Mouse (Mus musculus) natural killer cell, adult 2 months (primary cell): ENCODE data around the gene Slc36a4.

Experiments used
- DNase-seq, 2 experiments: peaks; one replicate each; pipeline ENCODE4 v3.0.0; 2022; ENCODE audit warnings: low spot score in 2 of 2

The Slc36a4 gene

GRCm38 (mm10) chr9:15722506-15722905 is 13.0 kb downstream of the Slc36a4 start:
- DNase-seq, result no peak

GRCm38 (mm10) chr9:15727168-15727567 is 17.6 kb downstream of the Slc36a4 start:
- no peak for DNase-seq

DNA sequence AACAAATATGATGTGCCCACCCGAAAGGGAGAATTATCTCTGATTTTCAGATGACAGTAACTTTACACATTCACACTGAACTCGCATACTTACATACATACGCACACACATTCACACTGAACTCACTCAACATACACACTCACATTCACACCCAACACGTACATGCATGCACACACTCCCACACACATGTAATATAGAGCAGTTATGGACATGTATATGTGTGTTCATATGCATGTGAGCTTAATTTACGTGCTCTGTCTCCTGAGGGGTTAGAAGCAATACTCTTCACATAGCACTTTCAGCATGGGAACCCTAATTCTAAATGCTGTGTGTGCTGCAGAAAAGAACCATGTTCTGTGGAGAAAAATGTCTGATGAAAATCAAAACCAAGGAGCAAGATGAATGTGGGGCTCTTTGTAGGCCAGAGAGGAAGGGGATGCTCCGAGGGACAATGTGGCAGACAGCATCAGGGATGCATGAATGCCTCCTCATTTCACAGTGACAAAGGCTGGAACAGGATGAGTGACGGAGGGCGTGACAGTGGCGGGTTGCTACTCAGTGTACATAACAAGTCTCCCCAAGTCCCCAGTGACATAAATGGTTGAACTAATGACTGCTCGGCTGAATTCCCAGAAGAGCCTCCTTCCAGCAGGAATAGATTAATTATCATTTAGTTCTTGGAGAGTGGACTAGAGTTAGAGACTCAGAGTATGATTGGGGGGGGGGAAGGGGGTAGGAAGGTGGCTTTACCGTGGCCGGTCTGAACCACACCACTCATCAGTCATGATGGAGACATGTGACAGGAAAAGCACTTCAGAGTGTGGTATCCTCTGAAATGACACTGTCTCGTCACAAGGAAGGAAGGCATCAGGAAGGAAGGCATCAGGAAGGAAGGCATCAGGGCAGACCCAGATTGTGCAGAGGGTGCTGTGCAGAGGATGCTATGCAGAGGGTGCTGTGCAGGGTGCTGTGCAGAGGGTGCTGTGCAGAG is 22.5 kb downstream of the Slc36a4 start:
- no peak for DNase-seq

DNA sequence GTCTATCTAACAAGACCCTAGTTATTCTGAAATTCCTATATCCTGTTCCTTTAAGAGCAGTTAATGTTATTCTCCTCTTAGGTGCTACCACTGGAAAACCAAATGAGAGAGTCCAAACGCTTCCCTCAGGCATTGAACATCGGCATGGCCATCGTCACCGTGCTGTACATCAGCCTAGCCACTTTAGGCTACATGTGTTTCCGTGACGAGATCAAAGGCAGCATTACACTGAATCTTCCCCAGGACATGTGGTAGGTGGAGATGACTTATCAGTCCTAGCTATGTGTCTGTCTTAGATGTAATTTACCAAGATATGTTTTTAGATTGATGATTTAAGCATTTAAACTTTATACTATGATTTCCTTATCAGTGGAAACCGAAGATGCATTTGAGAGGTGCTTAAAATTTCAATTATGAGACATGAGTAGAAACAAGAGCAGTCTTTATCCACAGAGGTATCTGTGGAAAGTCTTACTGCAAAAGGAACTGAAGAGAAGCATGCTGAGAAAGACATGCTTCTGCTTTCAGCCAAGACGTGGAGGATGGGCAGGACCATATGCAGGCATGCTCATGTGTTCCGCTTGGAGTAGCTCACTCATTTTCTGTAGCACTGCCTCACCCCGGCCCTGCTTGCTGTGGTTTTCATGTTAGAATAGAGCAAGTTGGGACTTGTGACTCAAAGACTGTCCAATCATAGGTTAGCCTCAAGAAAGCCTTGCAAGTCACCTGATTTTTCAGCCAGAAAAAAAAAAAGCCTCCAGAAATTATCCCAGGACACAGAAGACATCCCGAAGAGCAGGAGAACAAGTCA is 24.7 kb downstream of the Slc36a4 start:
- DNase-seq, result no peak

DNA sequence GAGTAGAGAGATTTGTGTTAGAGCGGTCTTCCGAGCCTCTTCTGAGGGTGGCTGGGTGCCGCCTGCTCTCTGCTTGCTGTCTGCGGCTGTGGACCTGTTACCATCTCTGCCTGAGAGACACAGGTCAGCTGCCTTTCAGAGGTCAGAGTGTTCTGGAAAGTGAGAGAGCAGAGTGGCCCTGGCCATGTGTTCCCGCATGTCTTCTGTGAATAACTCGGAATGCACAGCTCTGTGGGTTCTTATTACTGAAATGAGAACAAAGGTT is 25.3 kb downstream of the Slc36a4 start:
- DNase-seq, result no peak

DNA sequence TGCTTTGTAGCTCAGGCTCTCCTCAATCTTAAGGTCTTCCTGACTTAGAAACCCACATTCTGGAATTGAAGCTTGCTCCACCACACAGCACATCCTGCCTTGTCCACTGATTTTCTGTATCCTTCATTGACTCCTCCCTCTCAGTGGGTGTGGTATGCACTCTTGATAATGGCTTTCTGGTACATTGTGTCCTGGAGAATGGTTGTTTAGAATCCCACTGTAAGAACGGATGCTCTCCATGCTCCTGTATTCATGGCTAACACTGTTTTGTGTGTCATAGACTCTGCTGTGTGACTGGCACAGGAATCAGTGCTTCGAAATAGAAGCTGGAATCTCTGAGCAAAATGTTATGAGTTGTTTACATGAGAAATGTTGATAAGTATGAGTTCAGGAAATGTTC is 28.0 kb downstream of the Slc36a4 start:
- no peak for DNase-seq

DNA sequence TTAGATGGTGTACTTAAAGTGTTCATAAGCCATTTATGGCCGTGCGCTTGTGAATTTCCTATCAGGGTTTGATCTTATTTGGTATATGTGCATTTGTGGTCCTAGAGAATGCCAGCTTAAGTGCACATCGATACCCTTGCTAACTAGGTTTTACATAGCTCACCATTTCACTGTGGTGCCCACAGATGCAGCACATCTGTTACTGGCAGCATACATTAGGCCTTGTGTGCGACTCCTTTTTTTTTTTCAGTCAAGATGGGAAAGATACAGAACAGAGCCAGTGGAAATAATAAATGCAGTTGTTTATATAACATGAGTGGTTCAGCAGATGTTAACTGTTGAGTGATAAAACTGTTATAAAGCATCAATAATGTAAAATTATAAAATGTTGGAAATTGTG is 31.9 kb downstream of the Slc36a4 start:
- no peak for DNase-seq

GRCm38 (mm10) chr9:15741931-15742330 is 32.4 kb downstream of the Slc36a4 start:
- no peak for DNase-seq

- DNase-seq, result no peak
Observed at GRCm38 (mm10) chr9:15745985-15746607, 36.6 kb downstream of the Slc36a4 start.

GRCm38 (mm10) chr9:15746636-15747035 is 37.1 kb downstream of the Slc36a4 start:
- DNase-seq, result no peak

DNA sequence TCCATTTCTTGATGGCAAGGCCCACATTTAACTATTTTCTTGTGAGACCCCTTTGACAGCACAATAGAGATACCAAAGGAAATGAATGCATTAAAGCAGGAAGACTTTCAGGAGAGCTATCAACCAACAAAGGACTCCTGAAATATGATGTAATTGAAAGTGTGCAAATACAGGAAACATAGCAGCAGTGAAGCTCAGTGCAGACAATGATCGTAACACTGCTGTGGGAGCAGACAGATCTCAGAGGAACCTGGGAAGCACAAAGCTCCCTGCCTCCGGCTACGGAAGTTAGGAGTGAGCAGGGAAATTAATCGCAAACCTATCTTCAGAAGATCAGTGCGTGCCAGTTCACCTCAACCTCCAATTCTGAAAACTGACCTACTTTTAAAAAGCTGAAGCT is 38.8 kb downstream of the Slc36a4 start:
- DNase-seq, result no peak

DNA sequence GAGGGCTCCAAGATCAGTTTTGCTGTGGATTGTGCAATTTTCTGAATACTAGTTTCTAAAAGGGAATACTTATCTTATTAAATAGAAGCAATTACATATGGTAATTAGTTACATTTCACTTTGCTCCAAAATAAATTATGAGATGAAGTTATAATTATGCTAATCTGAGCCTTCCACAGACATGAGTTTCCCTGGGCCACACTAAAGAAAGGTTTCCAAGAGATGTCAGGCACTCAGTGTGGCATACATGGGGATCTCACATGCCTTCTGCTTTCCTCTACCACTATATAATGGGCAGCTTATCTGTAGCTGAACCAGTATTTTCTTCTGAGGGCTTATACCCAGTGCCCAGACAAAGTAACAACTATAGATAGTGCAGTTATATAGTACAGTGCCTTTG is 49.8 kb downstream of the Slc36a4 start:
- no peak for DNase-seq

DNA sequence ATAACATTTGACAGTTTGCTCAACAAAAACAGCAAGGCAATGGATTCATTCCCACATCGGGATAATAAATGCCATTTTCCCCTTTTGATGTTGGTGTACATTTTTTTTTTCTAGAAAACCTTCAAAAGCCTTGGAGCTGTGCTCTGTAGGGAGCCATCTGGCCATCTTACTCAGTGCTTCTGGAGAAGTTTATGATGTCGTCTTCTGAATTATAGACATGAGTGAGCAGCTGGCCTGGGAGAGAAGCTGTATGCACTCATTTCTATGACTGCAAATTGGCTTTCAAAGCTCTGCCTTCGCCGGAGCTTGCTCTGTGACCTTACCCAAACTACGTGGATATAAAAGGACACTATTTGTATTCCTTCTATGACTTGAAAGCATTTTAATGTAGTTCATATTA is 56.8 kb downstream of the Slc36a4 start:
- DNase-seq, result no peak

GRCm38 (mm10) chr9:15766821-15767220 is 57.3 kb downstream of the Slc36a4 start:
- DNase-seq, result no peak

- no peak for DNase-seq
Observed at GRCm38 (mm10) chr9:15772766-15773165, 63.2 kb downstream of the Slc36a4 start.

DNA sequence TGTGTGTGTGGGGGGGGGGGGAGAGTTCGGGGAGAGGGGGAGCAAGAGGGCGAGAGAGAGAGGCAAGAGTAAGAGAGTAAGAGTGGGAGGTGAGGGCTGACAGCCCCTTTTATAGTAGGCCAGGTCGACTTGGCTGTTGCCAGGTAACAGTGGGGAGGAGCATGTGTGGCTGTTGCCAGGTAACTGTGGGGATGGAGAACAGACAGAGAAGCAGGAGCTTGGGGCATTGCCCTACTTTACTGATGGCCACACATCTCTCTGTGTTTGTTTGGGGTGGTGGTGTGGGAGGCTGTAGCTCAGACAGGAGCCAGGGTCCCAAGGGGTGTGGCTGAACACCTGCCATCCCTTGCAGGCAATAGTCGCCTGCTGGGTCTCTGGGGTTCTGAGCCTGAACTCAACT is 63.9 kb downstream of the Slc36a4 start:
- DNase-seq, result no peak

GRCm38 (mm10) chr9:15774911-15775310 is 65.4 kb downstream of the Slc36a4 start:
- no peak for DNase-seq

GRCm38 (mm10) chr9:15781936-15782335 is 72.4 kb downstream of the Slc36a4 start:
- DNase-seq, result no peak

DNA sequence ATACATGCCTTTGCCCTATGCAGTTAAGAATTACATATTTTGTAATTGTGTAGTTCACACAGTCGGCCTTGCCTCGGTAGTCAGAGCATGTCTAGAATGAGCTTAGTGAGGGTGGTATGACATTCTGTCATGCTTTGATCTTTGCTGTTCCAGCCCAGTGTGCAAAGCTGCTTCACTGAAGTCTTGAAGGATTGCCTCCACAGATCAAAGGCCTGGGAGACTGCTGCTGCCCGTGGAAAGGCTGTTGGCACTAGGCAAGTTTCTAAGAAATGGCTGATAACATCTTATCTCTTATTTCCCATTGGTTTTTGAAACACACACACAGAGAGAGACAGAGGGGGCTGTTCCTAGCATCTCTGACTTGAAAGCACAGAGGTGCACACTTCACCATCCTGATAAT is 76.7 kb downstream of the Slc36a4 start:
- DNase-seq, result no peak

- DNase-seq, result no peak
Observed at GRCm38 (mm10) chr9:15786610-15787009, 77.1 kb downstream of the Slc36a4 start.

DNA sequence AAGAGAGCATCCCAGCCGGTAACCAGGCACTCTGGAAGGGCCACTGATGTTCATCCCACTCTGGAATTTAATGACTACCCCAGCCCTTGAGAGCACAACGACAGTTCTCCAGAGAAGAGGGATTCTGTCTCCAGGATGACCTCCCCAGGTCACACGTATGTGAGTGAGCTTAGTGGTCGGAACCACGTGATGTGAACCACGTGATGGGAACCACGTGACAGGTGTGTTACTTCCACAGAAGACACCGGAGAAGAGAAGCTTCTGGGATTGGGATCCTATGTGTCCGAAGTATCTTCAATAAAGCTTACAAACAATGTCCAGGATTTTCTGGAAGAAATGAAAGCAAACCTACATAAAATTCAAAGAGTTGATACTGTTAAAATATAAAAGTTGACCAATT is 82.5 kb downstream of the Slc36a4 start:
- no peak for DNase-seq
